Mouse (Mus musculus) layer of hippocampus, postnatal 10 days (tissue): ENCODE results near the gene Lypd9. TPM values are rescaled to one million over a fixed set of nuclear protein-coding genes. Genes with fewer than 3 reads are reported as not detected.
"Not testable (repeated sequence)": the region's sequence is repeated elsewhere in the genome, so short reads cannot be mapped to it uniquely, and the experiment has no call there.

Experiments
- DNase-seq, 2 experiments: peaks; one replicate each; pipeline ENCODE4 v3.0.0; 2021; ENCODE audit warnings: low spot score in 2 of 2
- long read RNA-seq: library from polyadenylated mRNA; stranded (forward); transcript quantifications from one replicate; pipeline ENCODE4 v2.0.0, GENCODE M21; 2023
- total RNA-seq, 2 experiments: library from RNA; stranded (reverse); gene quantifications; 2 replicates each; pipeline ENCODE4 v1.2.3; 2021

The Lypd9 gene
- total RNA-seq = not detected
- long read RNA-seq = 0 reads

GRCm38 (mm10) chr11:58452759-58453158 is at the start of gene Lypd9:
TSS of gene Lypd9 (minus strand) at chr11:58452923.
- DNase-seq = no peak

- not testable (repeated sequence) for DNase-seq
These were observed 49.7 kb upstream of the Lypd9 start, which contains the start of gene Olfr331 for GRCm38 (mm10) chr11:58502472-58502871. TSS of gene Olfr331 (minus strand) at chr11:58502572.

GRCm38 (mm10) chr11:58499290-58499689 is 46.6 kb upstream of the Lypd9 start:
- DNase-seq = no peak

- DNase-seq = no peak
These were observed 46.0 kb upstream of the Lypd9 start for GRCm38 (mm10) chr11:58498761-58499160.

- no peak for DNase-seq
These were observed 39.7 kb upstream of the Lypd9 start, which contains the start of gene Olfr332 for GRCm38 (mm10) chr11:58492455-58492854. TSS of gene Olfr332 (minus strand) at chr11:58492555.

GRCm38 (mm10) chr11:58462170-58462569 is 9.4 kb upstream of the Lypd9 start, which contains the start of gene Olfr30:
TSS of gene Olfr30 (minus strand) at chr11:58462270.
- DNase-seq = no peak

GRCm38 (mm10) chr11:58453592-58453991 is 869 bp upstream of the Lypd9 start:
- no peak for DNase-seq

- DNase-seq = no peak
These were observed 14.9 kb downstream of the Lypd9 start for GRCm38 (mm10) chr11:58437866-58438265.

- no peak for DNase-seq
These were observed 20.5 kb downstream of the Lypd9 start, which contains the start of gene Gm12253 for GRCm38 (mm10) chr11:58432259-58432658. TSS of gene Gm12253 (plus strand) at chr11:58432559.

GRCm38 (mm10) chr11:58420815-58421214 is 31.9 kb downstream of the Lypd9 start, which contains the start of gene 1810065E05Rik:
TSS of gene 1810065E05Rik (plus strand) at chr11:58421111.
- DNase-seq = no peak

- DNase-seq = no peak
These were observed 34.4 kb downstream of the Lypd9 start for GRCm38 (mm10) chr11:58418336-58418735.

- no peak for DNase-seq
These were observed 44.7 kb downstream of the Lypd9 start for GRCm38 (mm10) chr11:58408066-58408465.

- DNase-seq = peak in 1 of 2 experiments; percentile 13
These were observed 52.1 kb downstream of the Lypd9 start for GRCm38 (mm10) chr11:58400655-58401054.

- peak in 1 of 2 experiments; percentile 16 for DNase-seq
These were observed 52.6 kb downstream of the Lypd9 start for GRCm38 (mm10) chr11:58399985-58400645.

Other genes with a start within 250 kb of the Lypd9 start
- gene 4930438A08Rik, start 178.1 kb downstream of the Lypd9 start, total RNA-seq = not detected
- gene Zfp692, start 145.9 kb downstream of the Lypd9 start, total RNA-seq = 10 to 100 TPM; 17.7 to 23.5 TPM
- gene Zfp672, start 122.6 kb downstream of the Lypd9 start, total RNA-seq = 10 to 100 TPM; 43.0 to 51.1 TPM
- gene Sh3bp5l, start 122.2 kb downstream of the Lypd9 start, total RNA-seq = 10 to 100 TPM; 59.5 to 64.3 TPM
- not detected for gene Lypd8, start 73.9 kb downstream of the Lypd9 start, total RNA-seq
- gene 1810065E05Rik, start 31.8 kb downstream of the Lypd9 start, total RNA-seq = not detected
- not detected for gene Gm12253, start 20.4 kb downstream of the Lypd9 start, total RNA-seq
- not detected for gene Olfr30, start 9.3 kb upstream of the Lypd9 start, total RNA-seq
- not detected for gene Olfr332, start 39.6 kb upstream of the Lypd9 start, total RNA-seq
- gene Olfr331, start 49.6 kb upstream of the Lypd9 start, total RNA-seq = not detected
- not detected for gene Olfr330, start 81.9 kb upstream of the Lypd9 start, total RNA-seq
- not detected for gene Olfr329-ps, start 93.5 kb upstream of the Lypd9 start, total RNA-seq
- under 1 TPM; 0.11 to 0.23 TPM for gene Olfr328, start 102.7 kb upstream of the Lypd9 start, total RNA-seq
- gene Olfr224, start 117.6 kb upstream of the Lypd9 start, total RNA-seq = not detected
- not detected for gene Olfr325, start 124.8 kb upstream of the Lypd9 start, total RNA-seq
- gene Olfr324, start 142.2 kb upstream of the Lypd9 start, total RNA-seq = not detected
- not detected for gene 2210407C18Rik, start 163.2 kb upstream of the Lypd9 start, total RNA-seq
- not detected for gene Olfr323, start 177.6 kb upstream of the Lypd9 start, total RNA-seq
- under 1 TPM in 1 of 2 experiments, not detected in 1; 0.20 TPM for gene Trim58, start 187.5 kb upstream of the Lypd9 start, total RNA-seq
- gene Olfr322, start 205.9 kb upstream of the Lypd9 start, total RNA-seq = not detected
- not detected for gene Olfr320, start 228.2 kb upstream of the Lypd9 start, total RNA-seq
- gene Olfr319, start 246.2 kb upstream of the Lypd9 start, total RNA-seq = not detected